In the genomic region with DNA sequence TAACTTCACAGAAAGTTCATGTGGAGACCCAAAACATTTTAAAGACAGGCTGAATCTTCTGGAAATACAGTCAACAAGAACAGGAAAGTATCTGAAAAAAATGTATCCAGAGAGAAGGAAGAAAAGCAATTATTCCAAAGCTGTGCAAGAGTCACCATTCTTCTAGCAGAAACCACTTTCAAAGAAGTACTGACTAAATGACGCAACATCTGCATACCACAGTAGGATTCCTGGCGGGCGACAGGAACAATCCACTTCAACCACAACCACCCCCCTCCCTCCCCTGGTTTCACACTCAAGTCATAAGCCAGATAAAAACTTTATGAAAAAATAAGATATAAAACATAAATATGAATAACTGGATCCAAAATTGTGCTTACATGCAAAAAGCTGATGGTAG, we compare ENCODE assay signal across 18 mouse cellular contexts. TPM values are rescaled to one million over a fixed set of nuclear protein-coding genes. Genes with fewer than 3 reads are reported as not detected.
DNase-seq lines count a peak whose midpoint lies in the region; TF ChIP-seq lines count a peak whose summit lies in the region.
"Had no signal": no experiment of that assay in that cellular context is flagged by ENCODE, and none has a peak within 500 bp of the region (broad histone marks: within the 10 kb centered on the region; RNA-seq: fewer than 3 reads in every experiment).

No protein-coding gene starts in this region.

- WGBS in lung, adult 2 months, result 54% methylated on average over 3 of the region's 3 CpGs
- 85% methylated on average over 3 of the region's 3 CpGs for WGBS in cerebellum, adult 2 months

- TF ChIP-seq CTCF in lung, adult 2 months (IDR thresholded peaks at IDR 0.05; ENCODE audit: insufficient read depth, low read length), result no peak
- TF ChIP-seq CTCF in cerebellum, adult 2 months (IDR thresholded peaks at IDR 0.05; ENCODE audit: borderline replicate concordance, insufficient read depth, low read depth, low read length), result no peak

- H3K4me1 ChIP-seq in lung, adult 2 months (ENCODE audit: control insufficient read depth, insufficient read depth, low read length), result peaks cover 2% of the 10 kb centered on the region; the same call in 1 of the 2 replicates
- no peaks in the 10 kb centered on the region for H3K4me1 ChIP-seq in cerebellum, adult 2 months (ENCODE audit: control insufficient read depth, insufficient read depth, low read length)
- H3K4me1 ChIP-seq: heart, embryonic 15.5 days; hindbrain, embryonic 10.5 days had no signal

- H3K27me3 ChIP-seq in cerebellum, adult 2 months (ENCODE audit: control insufficient read depth, insufficient read depth, low read length), result no peaks in the 10 kb centered on the region
- H3K27me3 ChIP-seq: heart, embryonic 15.5 days had no signal

- no peak for TF ChIP-seq POLR2A in lung, adult 2 months (IDR thresholded peaks at IDR 0.05; ENCODE audit: borderline replicate concordance, extremely low read depth, low read depth, low read length)
- TF ChIP-seq POLR2A in cerebellum, adult 2 months (IDR thresholded peaks at IDR 0.05; ENCODE audit: borderline replicate concordance, insufficient read depth, low read length), result no peak

- DNase-seq in 3T3-L1 (ENCODE audit: low read depth, low spot score) (peak; percentile 91), NIH3T3 (ENCODE audit: low read depth) (peak; percentile 77)
- DNase-seq in lung, adult 2 months, result peak; percentile 32
- DNase-seq in lung, postnatal 36 days, result peak; percentile 79
- DNase-seq in urinary bladder, postnatal 10 days (ENCODE audit: low spot score), result no peak
- no peak for DNase-seq in kidney, adult 8-10 months
- no peak for DNase-seq in cerebellum, adult 2 months
- DNase-seq: cerebellum, adult 9-10 months; kidney, adult 9 months; kidney, postnatal 4 days; liver; liver, postnatal 0 days; midbrain, embryonic 14.5 days; retina, postnatal 1 day; right cerebral cortex, postnatal 4 days; thymus, adult 18-20 months had no signal

- no peak overlapping the region for H3K4me3 ChIP-seq in lung, adult 2 months (replicated peaks; ENCODE audit: extremely low read depth, low read depth, low read length)
- H3K4me3 ChIP-seq in cerebellum, adult 2 months (replicated peaks; ENCODE audit: insufficient read depth, low read depth, low read length), result no peak overlapping the region
- H3K4me3 ChIP-seq: heart, embryonic 15.5 days; hindbrain, embryonic 10.5 days had no signal

- no peak overlapping the region for H3K27ac ChIP-seq in cerebellum, adult 2 months (ENCODE audit: insufficient read depth, low read length)
- H3K27ac ChIP-seq: heart, embryonic 15.5 days; hindbrain, embryonic 10.5 days had no signal

RNA-seq across cellular contexts. Expression of a gene that starts 39.2 kb away (rescaled TPM):
- polyA plus RNA-seq in lung, adult 2 months (2012; rRNA removed), result 13.0 and 19.0 TPM in 2 replicates
- 64.5 and 66.4 TPM in 2 replicates for polyA plus RNA-seq in cerebellum, adult 2 months (2012; rRNA removed)

RNA-seq across cellular contexts. Expression of a gene that starts 54.1 kb away (rescaled TPM):
- 29.4 and 31.7 TPM in 2 replicates for polyA plus RNA-seq in lung, adult 2 months (2012; rRNA removed)
- polyA plus RNA-seq in cerebellum, adult 2 months (2012; rRNA removed), result 32.4 and 34.4 TPM in 2 replicates

Comparison
In these comparisons a context has a peak if more than half of its experiments do, and no peak if none do; other contexts are left out.
1. DNase-seq: peak in 3T3-L1 (single experiment), NIH3T3 (single experiment), lung, adult 2 months (single experiment) and lung, postnatal 36 days (single experiment); none in urinary bladder, postnatal 10 days (single experiment), kidney, adult 8-10 months (0 of 2) and cerebellum, adult 2 months (0 of 2).